Mouse (Mus musculus) hindbrain, embryonic 13.5 days (tissue): ENCODE measurements around the gene Adgrf3. TPM values are rescaled to one million over a fixed set of nuclear protein-coding genes. Genes with fewer than 3 reads are reported as not detected.

Experiments used
- ATAC-seq: fragments of 200-750 bp; cut with Nextera tagmentation; 2 replicates; pipeline ENCODE4 v1.8.0; 2017; ENCODE audit warnings: moderate TSS enrichment; ENCODE audit not compliant: low FRiP score
- H3K27ac ChIP-seq: fragments of 300-500 bp; sonication (generic); 2 replicates; pipeline ENCODE4 v1.5.1; 2015; ENCODE audit warnings: inconsistent platforms, mild to moderate bottlenecking, moderate library complexity
- H3K27me3 ChIP-seq: fragments of 300-500 bp; sonication (generic); 2 replicates; pipeline ENCODE4 v1.6.1; 2015; ENCODE audit warnings: mild to moderate bottlenecking, inconsistent platforms
- H3K36me3 ChIP-seq: fragments of 300-500 bp; sonication (generic); 2 replicates; pipeline ENCODE4 v1.6.1; 2015; ENCODE audit warnings: mild to moderate bottlenecking, inconsistent platforms
- H3K4me1 ChIP-seq: fragments of 300-500 bp; sonication (generic); replicated peaks from 2 replicates; pipeline ENCODE4 v1.6.1; 2015; ENCODE audit warnings: inconsistent platforms
- H3K4me2 ChIP-seq: fragments of 300-500 bp; sonication (generic); 2 replicates; pipeline ENCODE4 v1.6.1; 2015; ENCODE audit warnings: inconsistent platforms, mild to moderate bottlenecking, moderate library complexity
- H3K4me3 ChIP-seq: fragments of 300-500 bp; sonication (generic); 2 replicates; pipeline ENCODE4 v1.5.1; 2015; ENCODE audit warnings: mild to moderate bottlenecking, inconsistent platforms
- H3K9ac ChIP-seq: fragments of 300-500 bp; sonication (generic); 2 replicates; pipeline ENCODE4 v1.6.1; 2015; ENCODE audit warnings: mild to moderate bottlenecking, inconsistent platforms
- H3K9me3 ChIP-seq: fragments of 300-500 bp; sonication (generic); 2 replicates; pipeline ENCODE4 v1.6.1; 2016; ENCODE audit warnings: inconsistent platforms
- WGBS: fragments of 180-500 bp; shearing (Covaris S2); methylation state at CpG from one replicate; pipeline ENCODE4 v1.1.7; 2015; 5-methylcytosine and 5-hydroxymethylcytosine counted together
- polyA plus RNA-seq: library from polyadenylated mRNA; unstranded; fragments of >200 nt; fragmentation: Nextera tagmentation; extraction: Ambion mirVana; gene quantifications from 2 replicates; pipeline ENCODE4 v1.2.1, GENCODE M21; 2015

The Adgrf3 gene
- polyA plus RNA-seq = not detected in 2 replicates

GRCm38 (mm10) chr5:30205493-30205892 lies at the start of gene Adgrf3:
Gene Adgrf3, minus strand, starts transcription at chr5:30205722.
- Histone ChIP-seq H3K9ac (no peak within 1 kb of the TSS), H3K4me1 (no peaks in the 10 kb centered on the region), H3K27me3 (no peaks in the 10 kb centered on the region), H3K36me3 (no peaks in the 10 kb centered on the region), H3K4me2 (no peak within 1 kb of the TSS), H3K9me3 (no peaks in the 10 kb centered on the region), H3K4me3 (no peak within 1 kb of the TSS), H3K27ac (no peak within 1 kb of the TSS)
- no peak for ATAC-seq
- 35% methylated on average over 5 of the region's 5 CpGs for WGBS

GRCm38 (mm10) chr5:30247666-30248065 lies 42.1 kb upstream of the Adgrf3 start:
- Histone ChIP-seq H3K27ac (no peak overlapping the region), H3K4me2 (no peak overlapping the region), H3K9me3 (no peaks in the 10 kb centered on the region), H3K4me1 (peaks cover 19% of the 10 kb centered on the region), H3K9ac (no peak overlapping the region), H3K36me3 (peaks cover 21% of the 10 kb centered on the region), H3K27me3 (no peaks in the 10 kb centered on the region), H3K4me3 (no peak overlapping the region)
- WGBS = 100% methylated on average over 1 of the region's 1 CpGs
- no peak for ATAC-seq

GRCm38 (mm10) chr5:30245861-30246416 lies 40.4 kb upstream of the Adgrf3 start:
- H3K36me3 ChIP-seq = peaks cover 13% of the 10 kb centered on the region
- H3K9ac ChIP-seq = no peak overlapping the region
- H3K4me2 ChIP-seq = no peak overlapping the region
- peaks cover 28% of the 10 kb centered on the region for H3K4me1 ChIP-seq
- H3K27ac ChIP-seq = no peak overlapping the region
- no peaks in the 10 kb centered on the region for H3K27me3 ChIP-seq
- no peaks in the 10 kb centered on the region for H3K9me3 ChIP-seq
- no peak overlapping the region for H3K4me3 ChIP-seq
- 93% methylated on average over 9 of the region's 9 CpGs for WGBS
- no peak for ATAC-seq

- no peak; the same call in 1 of the 2 replicates for ATAC-seq
- Histone ChIP-seq H3K4me3 (no peak overlapping the region), H3K9me3 (no peaks in the 10 kb centered on the region), H3K4me2 (no peak overlapping the region), H3K4me1 (peaks cover 28% of the 10 kb centered on the region), H3K9ac (no peak overlapping the region), H3K27ac (peak overlapping the region; percentile 31; the same call in 1 of the 2 replicates), H3K27me3 (no peaks in the 10 kb centered on the region), H3K36me3 (peaks cover under 1% of the 10 kb centered on the region; the same call in 1 of the 2 replicates)
- 74% methylated on average over 9 of the region's 9 CpGs for WGBS
Observed at GRCm38 (mm10) chr5:30243741-30244140, 38.2 kb upstream of the Adgrf3 start.

- no peak overlapping the region for H3K4me2 ChIP-seq
- no peak overlapping the region for H3K9ac ChIP-seq
- H3K4me1 ChIP-seq = peaks cover 28% of the 10 kb centered on the region
- ATAC-seq = no peak
- H3K27me3 ChIP-seq = no peaks in the 10 kb centered on the region
- WGBS = 54% methylated on average over 1 of the region's 1 CpGs
- no peak overlapping the region for H3K27ac ChIP-seq
- no peaks in the 10 kb centered on the region for H3K36me3 ChIP-seq
- no peaks in the 10 kb centered on the region for H3K9me3 ChIP-seq
- no peak overlapping the region for H3K4me3 ChIP-seq
Observed at GRCm38 (mm10) chr5:30242410-30242809, 36.9 kb upstream of the Adgrf3 start.

GRCm38 (mm10) chr5:30240552-30240951 lies 35.0 kb upstream of the Adgrf3 start:
- 93% methylated on average over 7 of the region's 7 CpGs for WGBS
- H3K27ac ChIP-seq = no peak overlapping the region
- peaks cover 34% of the 10 kb centered on the region for H3K4me1 ChIP-seq
- no peak overlapping the region for H3K9ac ChIP-seq
- H3K36me3 ChIP-seq = no peaks in the 10 kb centered on the region
- no peak for ATAC-seq
- H3K27me3 ChIP-seq = no peaks in the 10 kb centered on the region
- no peak overlapping the region for H3K4me2 ChIP-seq
- H3K9me3 ChIP-seq = no peaks in the 10 kb centered on the region
- H3K4me3 ChIP-seq = no peak overlapping the region

- Histone ChIP-seq H3K27ac (no peak overlapping the region), H3K27me3 (no peaks in the 10 kb centered on the region), H3K9me3 (no peaks in the 10 kb centered on the region), H3K9ac (no peak overlapping the region), H3K36me3 (no peaks in the 10 kb centered on the region), H3K4me3 (no peak overlapping the region), H3K4me1 (peaks cover 35% of the 10 kb centered on the region), H3K4me2 (no peak overlapping the region)
- ATAC-seq = no peak
- 97% methylated on average over 5 of the region's 5 CpGs for WGBS
Observed at GRCm38 (mm10) chr5:30238533-30238932, 33.0 kb upstream of the Adgrf3 start.

- Histone ChIP-seq H3K27ac (no peak overlapping the region), H3K9ac (no peak overlapping the region), H3K27me3 (no peaks in the 10 kb centered on the region), H3K4me3 (no peak overlapping the region), H3K36me3 (peaks cover 1% of the 10 kb centered on the region; the same call in 1 of the 2 replicates), H3K9me3 (no peaks in the 10 kb centered on the region), H3K4me1 (peaks cover 36% of the 10 kb centered on the region), H3K4me2 (no peak overlapping the region)
- ATAC-seq = no peak
- 100% methylated on average over 2 of the region's 2 CpGs for WGBS
Observed at GRCm38 (mm10) chr5:30235641-30236126, 30.2 kb upstream of the Adgrf3 start.

GRCm38 (mm10) chr5:30233979-30234378 lies 28.5 kb upstream of the Adgrf3 start:
- ATAC-seq = no peak
- H3K27ac ChIP-seq = no peak overlapping the region
- H3K4me2 ChIP-seq = peak overlapping the region; percentile 89
- no peaks in the 10 kb centered on the region for H3K9me3 ChIP-seq
- peak overlapping the region; percentile 91 for H3K9ac ChIP-seq
- H3K27me3 ChIP-seq = no peaks in the 10 kb centered on the region
- peaks cover 36% of the 10 kb centered on the region for H3K4me1 ChIP-seq
- peak overlapping the region; percentile 75 for H3K4me3 ChIP-seq
- WGBS = 65% methylated on average over 8 of the region's 8 CpGs
- peaks cover 9% of the 10 kb centered on the region for H3K36me3 ChIP-seq

GRCm38 (mm10) chr5:30233042-30233441 lies 27.5 kb upstream of the Adgrf3 start:
- Histone ChIP-seq H3K9me3 (no peaks in the 10 kb centered on the region), H3K36me3 (peaks cover 9% of the 10 kb centered on the region), H3K9ac (peak overlapping the region; percentile 91), H3K4me2 (peak overlapping the region; percentile 89), H3K27ac (peak overlapping the region; percentile 95), H3K27me3 (no peaks in the 10 kb centered on the region), H3K4me1 (peaks cover 36% of the 10 kb centered on the region), H3K4me3 (peak overlapping the region; percentile 75)
- whole genome bisulfite sequencing = 3% methylated on average over 15 of the region's 15 CpGs
- no peak for ATAC-seq

- Histone ChIP-seq H3K4me1 (peaks cover 36% of the 10 kb centered on the region), H3K9ac (peak within 1 kb of the TSS; percentile 91), H3K9me3 (no peaks in the 10 kb centered on the region), H3K27me3 (no peaks in the 10 kb centered on the region), H3K4me3 (peak within 1 kb of the TSS; percentile 75), H3K36me3 (peaks cover 9% of the 10 kb centered on the region), H3K4me2 (peak within 1 kb of the TSS; percentile 89), H3K27ac (peak within 1 kb of the TSS; percentile 95)
- peak; percentile 99 for ATAC-seq
- WGBS = under 1% methylated on average over 71 of the region's 71 CpGs
Observed at GRCm38 (mm10) chr5:30232271-30232971, 26.9 kb upstream of the Adgrf3 start, which contains the start of gene Selenoi. Gene Selenoi, plus strand, starts transcription at chr5:30232581.

- no peak; the same call in 1 of the 2 replicates for ATAC-seq
- WGBS = 41% methylated on average over 16 of the region's 16 CpGs
- H3K9me3 ChIP-seq = no peaks in the 10 kb centered on the region
Observed at GRCm38 (mm10) chr5:30231891-30232270, 26.4 kb upstream of the Adgrf3 start.

More at GRCm38 (mm10) chr5:30231891-30232270, 26.4 kb upstream of the Adgrf3 start:
- Histone ChIP-seq H3K9ac (peak overlapping the region; percentile 81), H3K4me1 (peaks cover 36% of the 10 kb centered on the region), H3K4me3 (peak overlapping the region; percentile 75), H3K27ac (peak overlapping the region; percentile 90), H3K27me3 (no peaks in the 10 kb centered on the region), H3K4me2 (peak overlapping the region; percentile 89), H3K36me3 (peaks cover 9% of the 10 kb centered on the region)
